Mouse (Mus musculus): Measurements from ENCODE around the gene Armc6. TPM values are rescaled to one million over a fixed set of nuclear protein-coding genes. Genes with fewer than 3 reads are reported as not detected.
"Not testable (repeated sequence)": the region's sequence is repeated elsewhere in the genome, so short reads cannot be mapped to it uniquely, and the experiment has no call there.

The Armc6 gene
- polyA plus RNA-seq, 1 experiment from 2014 or later, result 31.6 TPM

DNA sequence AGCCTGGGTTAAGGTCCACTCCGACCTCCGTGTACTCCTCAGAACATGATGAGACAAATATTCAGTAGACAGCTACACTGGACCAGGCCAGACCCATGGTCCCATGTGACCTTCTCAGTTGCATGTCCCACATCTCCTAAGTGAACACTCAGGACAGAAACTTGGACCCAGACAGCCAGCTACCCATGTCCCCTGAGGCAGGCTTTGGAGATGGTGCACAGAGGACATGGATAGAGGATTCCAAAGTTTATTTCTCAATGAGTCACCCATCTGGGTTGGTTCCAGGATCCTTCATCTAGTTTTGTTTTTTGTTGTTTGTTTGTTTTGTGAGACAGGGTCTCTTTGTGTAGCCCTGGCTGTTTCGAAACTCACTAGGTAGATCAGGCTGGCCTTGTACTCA is 13.4 kb downstream of the Armc6 start:
- Histone ChIP-seq H3K9me3 (no peaks in the 10 kb centered on the region), H3K27ac (no peak overlapping the region), H3K36me3 (peaks cover 45% of the 10 kb centered on the region), H3K4me3 (no peak overlapping the region), H3K27me3 (ENCODE audit: insufficient read depth, poor library complexity, severe bottlenecking) (no peaks in the 10 kb centered on the region), H3K4me1 (peaks cover 10% of the 10 kb centered on the region; the same call in 1 of the 2 replicates)
- 93% methylated on average over 3 of the region's 3 CpGs for WGBS
- DNase-seq (ENCODE audit: low spot score), result no peak

DNA sequence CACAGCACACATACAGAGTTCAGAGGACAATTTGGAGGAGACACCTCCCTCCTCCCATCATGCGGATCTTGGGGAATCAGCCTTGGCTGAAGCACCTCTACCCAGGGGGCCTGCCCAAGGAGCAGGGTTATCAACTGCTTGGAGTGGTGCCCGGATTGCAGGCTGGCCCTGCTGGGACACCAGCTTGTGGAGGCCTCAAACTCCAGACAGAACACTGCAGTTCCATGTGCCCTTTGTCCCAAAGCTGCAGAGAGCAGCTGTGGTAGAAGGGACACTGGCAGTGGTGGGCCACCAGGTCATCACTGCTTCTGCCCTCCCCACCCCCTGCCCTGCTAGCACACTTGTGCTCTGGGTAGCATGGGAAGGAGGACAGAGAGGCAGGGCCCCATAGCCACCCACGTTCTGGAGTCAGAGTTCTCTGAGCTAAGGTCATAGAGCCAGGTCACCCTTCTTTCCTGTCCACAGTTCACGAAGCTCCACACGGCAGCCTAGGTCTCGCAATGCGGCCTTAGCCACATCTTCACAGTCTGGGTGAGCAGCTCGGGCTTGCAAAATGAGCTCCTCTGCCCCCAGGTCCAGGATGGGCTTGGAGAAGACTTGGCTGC is 13.9 kb downstream of the Armc6 start:
- no peak for DNase-seq (ENCODE audit: low spot score)
- no peak overlapping the region for H3K4me3 ChIP-seq
- no peaks in the 10 kb centered on the region for H3K27me3 ChIP-seq (ENCODE audit: insufficient read depth, poor library complexity, severe bottlenecking)
- H3K4me1 ChIP-seq, result peaks cover 10% of the 10 kb centered on the region; the same call in 1 of the 2 replicates
- peaks cover 40% of the 10 kb centered on the region for H3K36me3 ChIP-seq
- 77% methylated on average over 8 of the region's 8 CpGs for WGBS
- H3K27ac ChIP-seq, result no peak overlapping the region
- no peaks in the 10 kb centered on the region for H3K9me3 ChIP-seq

DNA sequence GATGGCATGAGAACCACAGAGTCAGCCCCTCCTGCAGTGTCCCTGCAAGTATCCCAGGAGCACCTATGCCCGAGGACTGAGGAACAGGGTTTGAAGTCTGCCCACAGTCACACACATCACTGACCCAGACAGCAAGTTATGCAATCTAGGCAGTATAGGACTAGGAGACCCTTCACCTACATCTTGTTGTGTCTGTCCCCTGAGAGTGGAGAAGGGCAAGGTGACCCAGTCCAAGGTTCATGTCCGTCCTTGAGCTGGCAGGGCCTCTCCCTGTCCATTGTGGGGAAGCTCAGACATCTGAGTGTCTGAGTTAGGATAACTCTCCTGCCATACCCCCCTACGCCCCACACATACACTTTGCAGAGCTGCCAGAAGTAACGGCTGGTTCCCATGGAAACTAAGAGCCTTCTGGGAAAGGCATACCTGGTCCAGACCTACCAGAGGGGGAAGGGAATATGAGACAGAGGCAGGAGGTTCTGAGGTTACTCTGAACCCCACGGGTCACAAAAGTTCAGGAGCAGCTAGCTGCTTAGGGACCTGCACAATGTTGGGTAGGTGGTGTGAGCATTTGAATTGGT is 15.1 kb downstream of the Armc6 start:
- Histone ChIP-seq H3K36me3 (peaks cover 28% of the 10 kb centered on the region), H3K9me3 (no peaks in the 10 kb centered on the region), H3K27ac (no peak overlapping the region), H3K4me3 (no peak overlapping the region), H3K27me3 (ENCODE audit: insufficient read depth, poor library complexity, severe bottlenecking) (no peaks in the 10 kb centered on the region), H3K4me1 (peaks cover 10% of the 10 kb centered on the region; the same call in 1 of the 2 replicates)
- WGBS, result 54% methylated on average over 5 of the region's 5 CpGs
- no peak for DNase-seq (ENCODE audit: low spot score)

DNA sequence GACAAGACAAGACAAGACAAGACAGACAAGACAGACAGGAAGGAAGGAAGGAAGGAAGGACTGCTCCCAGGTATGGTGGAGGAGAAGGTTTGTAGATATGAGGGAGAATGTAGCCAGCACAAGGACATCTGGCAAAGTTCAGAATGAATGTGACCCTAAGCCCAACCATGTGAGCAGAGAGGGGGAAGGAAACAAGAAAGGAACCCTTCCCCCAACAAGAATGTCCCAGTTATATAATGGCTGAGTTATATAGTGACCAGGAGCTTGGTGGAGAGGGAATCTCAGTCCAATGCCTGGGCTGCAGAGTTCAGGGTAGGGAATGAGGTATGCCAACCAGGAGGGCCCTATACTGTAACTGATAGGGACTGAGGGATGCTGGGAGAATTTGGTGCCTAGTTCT is 16.8 kb downstream of the Armc6 start:
- H3K36me3 ChIP-seq, result peaks cover 13% of the 10 kb centered on the region
- H3K9me3 ChIP-seq, result no peaks in the 10 kb centered on the region
- H3K27me3 ChIP-seq (ENCODE audit: insufficient read depth, poor library complexity, severe bottlenecking), result no peaks in the 10 kb centered on the region
- no peak overlapping the region for H3K27ac ChIP-seq
- no peak overlapping the region for H3K4me3 ChIP-seq
- H3K4me1 ChIP-seq, result peaks cover 12% of the 10 kb centered on the region; the same call in 1 of the 2 replicates
- no peak for DNase-seq (ENCODE audit: low spot score)

DNA sequence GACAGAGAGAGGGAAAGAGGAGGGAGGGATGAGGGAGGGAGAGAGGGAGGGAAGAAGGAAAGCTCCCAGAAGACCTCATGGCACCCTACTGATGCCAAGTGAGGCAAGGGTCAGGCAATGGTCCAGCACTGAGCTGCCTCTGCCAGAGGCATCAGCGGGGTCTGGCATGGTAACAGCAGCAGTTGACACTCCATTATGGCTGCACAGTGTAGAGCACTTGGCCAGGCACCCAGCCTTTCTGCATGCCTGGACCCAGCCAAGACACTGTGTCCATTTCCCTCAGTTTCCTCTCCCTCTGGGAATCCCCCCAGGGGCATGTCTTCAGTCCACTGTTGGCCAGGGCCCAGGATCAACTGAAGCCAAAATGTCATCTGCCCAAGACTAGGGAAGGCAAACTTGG is 17.7 kb downstream of the Armc6 start:
- Histone ChIP-seq H3K4me1 (peaks cover 18% of the 10 kb centered on the region; the same call in 1 of the 2 replicates), H3K9me3 (no peaks in the 10 kb centered on the region), H3K27ac (no peak overlapping the region), H3K4me3 (no peak overlapping the region), H3K27me3 (ENCODE audit: insufficient read depth, poor library complexity, severe bottlenecking) (no peaks in the 10 kb centered on the region), H3K36me3 (peaks cover 4% of the 10 kb centered on the region; the same call in 1 of the 2 replicates)
- no peak for DNase-seq (ENCODE audit: low spot score)
- 79% methylated on average over 1 of the region's 1 CpGs for WGBS

DNA sequence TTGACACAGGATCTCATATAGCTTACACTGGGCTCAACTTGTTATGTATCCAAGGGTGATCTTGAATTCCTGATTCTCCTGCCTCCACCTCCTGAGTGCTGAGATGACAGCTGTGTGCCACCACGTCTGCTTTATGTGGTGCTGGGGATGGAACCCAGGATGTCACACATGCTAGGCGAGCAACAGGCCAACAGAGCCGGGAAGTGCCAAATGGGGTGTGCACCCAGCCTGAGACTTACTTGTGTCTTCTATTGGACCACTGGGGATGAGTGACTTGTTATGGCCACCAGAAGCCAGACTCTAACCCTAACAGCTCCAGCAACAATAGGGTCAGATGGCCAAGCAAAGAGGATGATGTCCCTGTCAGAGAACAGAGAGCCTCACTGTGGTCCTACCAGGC is 18.1 kb downstream of the Armc6 start:
- not testable (repeated sequence) for H3K27me3 ChIP-seq (ENCODE audit: insufficient read depth, poor library complexity, severe bottlenecking); H3K36me3 ChIP-seq; H3K4me3 ChIP-seq; DNase-seq (ENCODE audit: low spot score); H3K27ac ChIP-seq; H3K9me3 ChIP-seq
- 56% methylated on average over 3 of the region's 3 CpGs for WGBS
- H3K4me1 ChIP-seq, result peaks cover 20% of the 10 kb centered on the region

DNA sequence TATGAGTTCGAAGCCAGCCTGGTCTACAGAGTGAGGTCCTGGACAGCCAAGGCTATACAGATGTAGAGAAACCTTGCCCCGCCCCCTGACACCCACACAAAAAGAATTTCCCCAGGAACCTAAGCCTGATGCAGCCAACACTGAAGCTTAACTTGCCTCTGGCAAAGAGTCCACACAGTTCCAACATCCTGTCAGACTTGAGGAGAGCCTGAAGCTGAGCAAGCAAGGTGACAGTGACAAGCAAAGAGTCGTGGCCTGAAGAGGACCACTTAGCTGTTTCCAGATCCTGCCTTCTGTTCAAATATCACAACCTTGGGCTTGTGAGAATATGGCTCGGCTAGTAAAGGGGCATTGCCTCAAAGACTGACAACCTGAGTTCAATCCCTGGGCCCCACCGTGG is 19.2 kb downstream of the Armc6 start:
- no peaks in the 10 kb centered on the region for H3K36me3 ChIP-seq
- H3K27me3 ChIP-seq (ENCODE audit: insufficient read depth, poor library complexity, severe bottlenecking), result peaks cover 10% of the 10 kb centered on the region; the same call in 1 of the 2 replicates
- no peaks in the 10 kb centered on the region for H3K9me3 ChIP-seq
- H3K4me3 ChIP-seq, result no peak overlapping the region
- peaks cover 23% of the 10 kb centered on the region for H3K4me1 ChIP-seq
- 56% methylated on average over 5 of the region's 5 CpGs for WGBS
- no peak for DNase-seq (ENCODE audit: low spot score)
- H3K27ac ChIP-seq, result no peak overlapping the region

DNA sequence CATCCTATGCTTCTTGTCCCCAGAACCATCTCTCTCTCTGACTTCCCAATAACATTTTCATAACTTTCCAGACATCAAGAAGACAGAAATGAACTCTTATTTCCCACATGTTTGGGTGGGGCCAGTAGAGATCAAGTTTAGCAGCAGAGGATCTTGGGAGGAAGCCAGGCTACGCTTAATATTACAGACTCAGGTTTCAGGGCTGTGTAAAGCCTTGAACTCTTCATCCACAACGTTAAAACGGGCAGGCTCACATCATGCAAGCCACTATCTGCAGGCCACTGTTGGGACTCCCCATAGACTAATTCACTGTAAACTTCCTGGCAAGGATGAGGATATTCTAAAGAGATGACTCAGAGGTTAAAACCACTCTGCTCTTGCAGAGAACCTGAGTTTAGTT is 19.9 kb downstream of the Armc6 start:
- Histone ChIP-seq H3K27ac (no peak overlapping the region), H3K4me3 (no peak overlapping the region), H3K9me3 (no peaks in the 10 kb centered on the region), H3K4me1 (peaks cover 20% of the 10 kb centered on the region), H3K36me3 (no peaks in the 10 kb centered on the region), H3K27me3 (ENCODE audit: insufficient read depth, poor library complexity, severe bottlenecking) (peaks cover 10% of the 10 kb centered on the region; the same call in 1 of the 2 replicates)
- WGBS, result 67% methylated on average over 3 of the region's 3 CpGs
- no peak for DNase-seq (ENCODE audit: low spot score)

DNA sequence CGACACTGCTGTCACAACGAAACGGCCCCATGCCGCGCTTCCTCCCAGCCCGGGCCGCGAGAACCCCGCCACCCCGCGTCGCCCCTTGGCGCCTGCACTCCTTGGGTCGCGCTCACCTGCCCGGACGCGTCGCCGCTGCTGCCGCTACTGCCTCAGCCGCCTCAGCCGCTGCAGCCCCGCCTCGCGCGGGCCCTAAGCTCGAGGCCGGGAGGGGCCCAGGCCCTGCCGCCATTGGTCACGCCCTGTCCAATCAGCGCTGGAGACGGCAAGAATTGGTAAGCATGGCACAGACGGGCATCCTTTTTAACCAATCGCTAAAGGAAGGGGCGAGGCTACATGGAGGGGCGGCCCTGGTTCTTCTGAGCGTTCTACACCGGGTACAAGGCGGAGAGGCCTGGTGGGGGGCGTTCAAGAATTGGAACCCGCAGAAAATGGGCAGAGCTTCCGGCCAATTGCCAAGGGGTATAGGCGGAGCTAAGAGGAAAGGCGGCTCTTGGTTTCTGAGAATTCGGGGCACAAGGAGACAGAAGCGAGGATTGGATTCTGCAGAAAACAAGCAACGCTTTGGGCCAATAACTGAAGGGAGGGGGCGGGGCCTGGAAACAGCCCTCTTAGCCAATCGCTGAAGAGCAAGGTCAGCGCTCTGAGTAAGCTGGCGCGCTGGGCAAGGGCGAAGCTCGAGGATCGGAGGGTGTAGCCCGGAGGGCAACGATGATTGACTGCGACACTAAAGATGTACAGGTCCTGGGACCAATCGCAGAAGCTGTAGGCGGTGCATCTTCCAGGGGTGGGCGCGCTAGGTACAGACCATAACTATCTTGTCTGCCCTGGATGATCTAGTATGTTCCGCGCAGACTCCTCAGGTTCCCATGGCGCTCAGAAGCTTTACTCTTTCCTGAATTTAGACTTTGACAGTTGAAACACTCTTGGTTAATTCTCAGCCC is 21.9 kb downstream of the Armc6 start, which contains the start of gene Slc25a42:
Gene Slc25a42, minus strand, starts transcription at position 194 of the 944 bp plus-strand sequence.
- WGBS, result under 1% methylated on average over 66 of the region's 66 CpGs
- Histone ChIP-seq H3K36me3 (no peaks in the 10 kb centered on the region), H3K27me3 (ENCODE audit: insufficient read depth, poor library complexity, severe bottlenecking) (peaks cover 10% of the 10 kb centered on the region; the same call in 1 of the 2 replicates), H3K4me3 (peak within 1 kb of the TSS; percentile 78), H3K9me3 (no peaks in the 10 kb centered on the region), H3K27ac (peak within 1 kb of the TSS; percentile 83), H3K4me1 (peaks cover 17% of the 10 kb centered on the region)
- peak; percentile 100 for DNase-seq (ENCODE audit: low spot score)

DNA sequence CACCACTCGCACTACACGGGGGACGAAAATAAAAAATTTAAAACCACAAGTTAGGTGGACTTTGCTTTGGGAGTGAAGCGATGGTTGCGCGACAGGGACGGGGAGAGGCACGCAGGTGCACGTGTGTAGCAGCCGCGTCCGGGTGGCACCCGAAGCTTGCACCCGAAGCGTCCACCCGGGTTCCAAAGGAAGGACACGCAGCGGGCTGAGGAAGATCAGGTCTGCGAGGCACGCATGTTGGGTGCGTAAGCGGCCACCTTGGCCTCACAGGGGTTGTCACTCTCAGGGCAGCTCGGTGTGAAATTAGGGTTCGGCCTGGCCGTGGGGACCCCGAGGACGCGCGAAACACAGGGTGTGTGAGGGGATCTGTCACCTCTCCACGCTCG is 22.5 kb downstream of the Armc6 start:
- 3% methylated on average over 31 of the region's 31 CpGs for WGBS
- DNase-seq (ENCODE audit: low spot score), result peak; percentile 81
- Histone ChIP-seq H3K4me1 (peaks cover 17% of the 10 kb centered on the region), H3K9me3 (no peaks in the 10 kb centered on the region), H3K4me3 (peak overlapping the region; percentile 78), H3K36me3 (no peaks in the 10 kb centered on the region), H3K27me3 (ENCODE audit: insufficient read depth, poor library complexity, severe bottlenecking) (peaks cover 10% of the 10 kb centered on the region; the same call in 1 of the 2 replicates), H3K27ac (peak overlapping the region; percentile 83)

DNA sequence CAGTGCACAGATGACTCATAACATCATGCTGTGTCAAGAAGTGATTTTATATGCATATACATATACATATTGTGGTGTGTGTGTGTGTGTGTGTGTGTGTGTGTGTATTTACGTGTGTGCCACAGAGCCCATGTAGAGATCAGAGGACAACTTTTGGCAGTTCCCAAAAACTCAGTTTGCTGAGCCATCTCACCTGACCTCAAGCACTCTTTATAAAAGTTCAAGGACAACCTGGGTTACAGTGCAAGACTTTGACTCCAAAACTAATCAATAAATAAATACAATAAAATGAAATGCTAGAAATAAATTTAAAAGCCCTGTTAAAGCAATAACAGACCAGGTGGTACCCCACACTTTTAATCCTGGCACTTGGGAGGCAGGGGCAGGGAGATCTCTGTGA is 23.0 kb downstream of the Armc6 start:
- WGBS, result 86% methylated on average over 1 of the region's 1 CpGs
- DNase-seq (ENCODE audit: low spot score), result no peak

DNA sequence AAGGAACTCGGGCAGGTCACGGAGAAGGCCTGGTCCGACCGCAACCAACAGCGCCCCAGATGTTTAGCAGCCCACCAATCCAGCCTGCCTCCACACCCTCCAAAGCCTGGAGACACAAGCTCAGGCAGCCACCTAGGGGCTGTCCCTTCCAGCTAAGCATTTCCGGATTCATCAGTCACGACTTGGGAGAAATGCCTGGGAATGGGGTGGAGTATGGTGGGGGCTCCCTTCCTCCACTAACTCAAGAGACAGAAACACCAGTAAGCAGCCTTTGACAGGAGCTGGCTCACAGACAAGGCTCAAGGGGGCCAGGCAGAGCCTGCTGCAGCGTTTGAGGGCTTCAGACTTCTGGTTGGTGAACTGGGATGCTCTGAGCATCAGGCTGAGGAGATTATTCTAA is 23.7 kb downstream of the Armc6 start:
- no peaks in the 10 kb centered on the region for H3K36me3 ChIP-seq
- H3K4me3 ChIP-seq, result no peak overlapping the region
- H3K9me3 ChIP-seq, result no peaks in the 10 kb centered on the region
- peaks cover 17% of the 10 kb centered on the region for H3K4me1 ChIP-seq
- 28% methylated on average over 8 of the region's 8 CpGs for WGBS
- H3K27me3 ChIP-seq (ENCODE audit: insufficient read depth, poor library complexity, severe bottlenecking), result peaks cover 10% of the 10 kb centered on the region; the same call in 1 of the 2 replicates
- H3K27ac ChIP-seq, result peak overlapping the region; percentile 30; the same call in 1 of the 2 replicates
- DNase-seq (ENCODE audit: low spot score), result no peak

More for the DNA sequence above, 23.0 kb downstream of the Armc6 start:
- Histone ChIP-seq H3K4me3 (peak overlapping the region; percentile 78), H3K27ac (peak overlapping the region; percentile 83; the same call in 1 of the 2 replicates), H3K27me3 (ENCODE audit: insufficient read depth, poor library complexity, severe bottlenecking) (peaks cover 10% of the 10 kb centered on the region; the same call in 1 of the 2 replicates), H3K9me3 (no peaks in the 10 kb centered on the region), H3K36me3 (no peaks in the 10 kb centered on the region), H3K4me1 (peaks cover 17% of the 10 kb centered on the region)
